Mouse (Mus musculus) cortical plate, adult 2 months (tissue): ENCODE data around the gene Fgd6.

Experiments used
- CTCF ChIP-seq: fragments of 200-500 bp; IDR thresholded peaks from 2 replicates; pipeline ENCODE4 v1.5.1; 2011; ENCODE audit warnings: mild to moderate bottlenecking, control low read depth, low read length; ENCODE audit not compliant: insufficient read depth; ENCODE audit errors: extremely low read depth
- POLR2A ChIP-seq: fragments of 200-500 bp; IDR thresholded peaks from 2 replicates; pipeline ENCODE4 v1.6.1; 2011; ENCODE audit warnings: mild to moderate bottlenecking, low read length, control low read depth; ENCODE audit not compliant: insufficient read depth; ENCODE audit errors: extremely low read depth

DNA sequence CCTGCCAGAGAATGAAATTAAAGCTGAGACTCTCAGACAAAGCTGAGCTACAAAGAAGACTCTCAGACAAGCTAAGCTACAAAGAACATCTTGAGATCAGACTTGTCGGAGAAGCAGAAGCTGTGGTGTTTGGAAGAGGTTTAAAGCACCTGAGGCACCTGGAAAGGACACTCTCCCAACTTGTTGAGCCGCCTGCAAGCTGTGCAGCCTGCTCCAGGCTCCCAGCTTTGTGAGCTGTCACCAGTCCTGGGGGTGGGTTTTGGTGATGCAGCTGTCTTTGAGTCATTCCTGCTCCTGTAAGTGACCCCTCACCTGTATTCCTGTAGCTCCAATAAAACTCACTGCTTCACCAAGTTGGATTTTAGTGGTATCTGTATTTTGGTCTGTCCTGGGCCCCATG lies 27.4 kb upstream of the Fgd6 start:
- TF ChIP-seq POLR2A (no peak), CTCF (no peak)
